Mouse (Mus musculus): Measurements from ENCODE around the gene Ciita. TPM values are rescaled to one million over a fixed set of nuclear protein-coding genes. Genes with fewer than 3 reads are reported as not detected.

Ciita gene
- polyA plus RNA-seq, 1 experiment, result 0.07 TPM

DNA sequence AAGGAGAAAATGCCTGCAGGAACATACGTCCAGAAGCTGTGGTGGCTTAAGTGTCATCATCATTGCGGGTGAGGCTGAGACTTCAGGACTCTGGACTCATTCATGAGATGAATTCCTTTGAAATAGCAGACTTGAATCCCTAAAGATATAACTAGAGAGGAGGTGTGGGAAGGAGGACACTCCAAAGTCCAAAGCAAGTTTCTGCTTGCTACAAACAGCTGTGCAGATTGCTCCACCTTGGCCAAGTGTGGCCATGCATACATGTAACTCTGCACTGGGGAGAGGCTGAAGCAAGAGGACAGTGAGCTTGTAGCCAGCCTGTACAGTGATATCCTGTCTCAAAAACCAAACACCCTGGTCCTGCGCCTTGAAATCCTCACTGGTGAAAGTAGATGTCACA, 7.9 kb upstream of the Ciita start:
- H3K36me3 ChIP-seq (ENCODE audit: control insufficient read depth, insufficient read depth, low read length), result no peaks in the 10 kb centered on the region
- no peak overlapping the region for H3K27ac ChIP-seq (ENCODE audit: control insufficient read depth, insufficient read depth, low read depth, low read length)
- no peaks in the 10 kb centered on the region for H3K4me1 ChIP-seq (ENCODE audit: control insufficient read depth, insufficient read depth, low read length)
- TF ChIP-seq POLR2A (IDR thresholded peaks at IDR 0.05; ENCODE audit: control insufficient read depth, low read depth, low read length) (no peak), CTCF (IDR thresholded peaks at IDR 0.05; ENCODE audit: control insufficient read depth, insufficient read depth, insufficient replicate concordance, low read depth, low read length) (no peak)
- no peak overlapping the region for H3K4me3 ChIP-seq (ENCODE audit: control insufficient read depth, low read depth, low read length)
- H3K27me3 ChIP-seq (ENCODE audit: control insufficient read depth, insufficient read depth, low read length), result no peaks in the 10 kb centered on the region

DNA sequence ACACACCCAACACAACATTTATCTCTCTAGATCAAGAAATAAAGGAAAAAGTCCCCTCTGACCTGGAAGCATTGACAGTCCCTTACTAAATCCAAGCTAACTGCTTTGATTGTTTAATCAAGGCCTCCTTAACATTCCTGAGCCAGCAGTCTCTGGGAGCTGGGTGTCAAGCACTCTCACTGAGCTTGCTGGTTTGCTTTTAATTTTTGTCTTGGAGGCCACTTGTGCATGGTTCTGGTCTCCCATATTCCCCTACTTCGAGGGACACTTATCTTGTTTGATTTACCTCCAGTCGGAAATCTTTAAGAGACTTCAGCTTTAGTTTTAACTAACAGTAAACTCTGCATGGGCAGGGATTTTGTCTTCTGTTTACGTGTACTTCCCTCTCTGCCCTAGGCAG, 4.9 kb upstream of the Ciita start:
- no peaks in the 10 kb centered on the region for H3K27me3 ChIP-seq (ENCODE audit: control insufficient read depth, insufficient read depth, low read length)
- no peaks in the 10 kb centered on the region for H3K36me3 ChIP-seq (ENCODE audit: control insufficient read depth, insufficient read depth, low read length)
- no peak overlapping the region for H3K27ac ChIP-seq (ENCODE audit: control insufficient read depth, insufficient read depth, low read depth, low read length)
- no peak for TF ChIP-seq CTCF (IDR thresholded peaks at IDR 0.05; ENCODE audit: control insufficient read depth, insufficient read depth, insufficient replicate concordance, low read depth, low read length)
- no peaks in the 10 kb centered on the region for H3K4me1 ChIP-seq (ENCODE audit: control insufficient read depth, insufficient read depth, low read length)
- H3K4me3 ChIP-seq (ENCODE audit: control insufficient read depth, low read depth, low read length), result no peak overlapping the region

DNA sequence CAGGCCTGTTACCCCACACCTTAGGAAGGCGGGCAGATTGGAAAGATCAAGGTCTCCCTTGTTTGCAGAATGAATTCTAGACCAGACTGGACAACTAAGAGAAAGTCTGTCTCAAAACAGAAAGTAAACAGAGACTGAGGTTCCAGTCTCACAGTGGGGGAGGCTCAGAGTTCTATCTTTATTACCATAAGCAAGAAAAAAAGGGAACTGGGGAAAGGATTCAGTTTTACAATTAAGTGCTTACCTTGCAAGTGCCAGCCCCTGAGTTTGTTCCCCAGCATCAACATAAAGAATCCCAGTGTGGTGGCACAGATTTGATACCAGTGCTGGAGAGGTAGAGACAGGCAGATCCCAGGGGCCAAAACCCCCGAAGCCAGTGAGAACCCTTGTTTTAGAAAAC, 3.9 kb upstream of the Ciita start:
- Histone ChIP-seq H3K27me3 (ENCODE audit: control insufficient read depth, insufficient read depth, low read length) (no peaks in the 10 kb centered on the region), H3K4me3 (ENCODE audit: control insufficient read depth, low read depth, low read length) (no peak overlapping the region), H3K27ac (ENCODE audit: control insufficient read depth, insufficient read depth, low read depth, low read length) (no peak overlapping the region), H3K4me1 (ENCODE audit: control insufficient read depth, insufficient read depth, low read length) (no peaks in the 10 kb centered on the region), H3K36me3 (ENCODE audit: control insufficient read depth, insufficient read depth, low read length) (no peaks in the 10 kb centered on the region)
- TF ChIP-seq CTCF (IDR thresholded peaks at IDR 0.05; ENCODE audit: control insufficient read depth, insufficient read depth, insufficient replicate concordance, low read depth, low read length), result no peak
- TF ChIP-seq POLR2A (IDR thresholded peaks at IDR 0.05; ENCODE audit: control insufficient read depth, low read depth, low read length), result no peak

DNA sequence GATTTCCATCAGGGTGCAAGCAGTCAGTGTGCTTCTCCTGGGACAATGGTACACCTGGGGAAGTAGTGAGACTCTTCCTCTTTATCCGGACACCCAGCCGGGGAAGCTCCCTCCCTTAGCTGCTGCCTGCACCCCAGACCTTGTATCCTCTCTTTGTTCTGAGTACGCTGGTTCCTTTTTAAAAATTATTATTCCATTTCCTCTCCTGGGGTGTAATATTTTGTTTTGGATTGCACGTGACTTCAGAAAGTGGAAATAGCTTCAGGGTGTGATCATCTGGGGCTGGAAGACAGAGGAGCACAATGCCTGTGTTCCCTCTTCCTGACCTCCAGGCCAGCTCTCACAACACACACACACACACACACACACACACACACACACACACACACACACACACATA, 2.5 kb downstream of the Ciita start:
- no peak overlapping the region for H3K4me3 ChIP-seq (ENCODE audit: control insufficient read depth, low read depth, low read length)
- TF ChIP-seq POLR2A (IDR thresholded peaks at IDR 0.05; ENCODE audit: control insufficient read depth, low read depth, low read length) (no peak), CTCF (IDR thresholded peaks at IDR 0.05; ENCODE audit: control insufficient read depth, insufficient read depth, insufficient replicate concordance, low read depth, low read length) (no peak)
- no peak overlapping the region for H3K27ac ChIP-seq (ENCODE audit: control insufficient read depth, insufficient read depth, low read depth, low read length)
- H3K4me1 ChIP-seq (ENCODE audit: control insufficient read depth, insufficient read depth, low read length), result no peaks in the 10 kb centered on the region
- no peaks in the 10 kb centered on the region for H3K27me3 ChIP-seq (ENCODE audit: control insufficient read depth, insufficient read depth, low read length)
- H3K36me3 ChIP-seq (ENCODE audit: control insufficient read depth, insufficient read depth, low read length), result no peaks in the 10 kb centered on the region

DNA sequence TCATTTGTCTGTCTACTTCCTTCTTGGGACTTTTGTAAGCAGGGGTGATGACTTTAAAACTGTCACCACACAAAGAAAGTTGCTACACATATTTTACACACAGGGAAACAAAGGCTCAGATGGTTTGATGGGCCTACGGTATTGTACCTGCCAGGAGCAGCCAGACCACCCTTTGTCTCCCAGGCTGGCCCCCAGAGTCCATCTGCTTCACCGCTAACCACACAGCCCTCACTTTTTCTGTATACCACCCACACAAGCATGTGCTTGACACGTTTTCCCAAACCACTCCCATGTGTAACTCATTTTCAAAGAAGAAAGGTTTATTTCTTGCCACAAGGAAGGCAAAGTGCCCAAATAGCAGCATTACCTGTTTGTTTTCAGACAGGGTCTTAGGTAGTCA, 7.1 kb downstream of the Ciita start:
- Histone ChIP-seq H3K36me3 (ENCODE audit: control insufficient read depth, insufficient read depth, low read length) (no peaks in the 10 kb centered on the region), H3K4me1 (ENCODE audit: control insufficient read depth, insufficient read depth, low read length) (peaks cover 4% of the 10 kb centered on the region; the same call in 1 of the 2 replicates), H3K4me3 (ENCODE audit: control insufficient read depth, low read depth, low read length) (no peak overlapping the region), H3K27ac (ENCODE audit: control insufficient read depth, insufficient read depth, low read depth, low read length) (no peak overlapping the region), H3K27me3 (ENCODE audit: control insufficient read depth, insufficient read depth, low read length) (no peaks in the 10 kb centered on the region)
- TF ChIP-seq POLR2A (IDR thresholded peaks at IDR 0.05; ENCODE audit: control insufficient read depth, low read depth, low read length) (no peak), CTCF (IDR thresholded peaks at IDR 0.05; ENCODE audit: control insufficient read depth, insufficient read depth, insufficient replicate concordance, low read depth, low read length) (no peak)

DNA sequence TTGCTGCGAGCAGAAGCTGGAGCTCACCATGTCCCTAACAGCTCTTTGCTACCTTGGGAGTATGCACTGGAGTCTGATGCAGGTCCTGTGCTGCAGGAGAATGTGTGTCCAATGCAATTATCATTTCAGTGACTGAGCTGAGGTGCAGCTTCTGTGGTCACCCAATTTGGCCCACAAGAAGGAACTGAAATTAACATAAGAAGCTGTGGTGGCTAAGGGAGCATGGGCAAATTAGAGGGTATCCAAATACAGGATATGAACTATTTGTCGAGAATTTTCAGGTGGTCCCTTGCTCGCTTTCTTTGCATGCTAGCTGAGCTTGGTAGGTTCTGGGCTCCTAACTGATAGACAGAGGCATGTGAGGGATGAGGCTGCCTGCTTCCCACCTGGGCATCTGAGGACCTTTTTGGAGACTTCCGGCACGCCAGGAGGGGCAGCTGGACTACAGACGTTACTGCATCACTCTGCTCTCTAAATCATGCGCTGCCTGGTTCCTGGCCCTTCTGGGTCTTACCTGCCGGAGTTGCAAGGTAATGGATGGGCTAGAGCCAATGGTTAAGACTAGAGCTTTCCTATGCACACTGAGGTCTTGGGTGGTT, 8.1 kb downstream of the Ciita start:
- H3K4me3 ChIP-seq (ENCODE audit: control insufficient read depth, low read depth, low read length), result no peak overlapping the region
- H3K36me3 ChIP-seq (ENCODE audit: control insufficient read depth, insufficient read depth, low read length), result no peaks in the 10 kb centered on the region
- H3K27ac ChIP-seq (ENCODE audit: control insufficient read depth, insufficient read depth, low read depth, low read length), result no peak overlapping the region
- H3K27me3 ChIP-seq (ENCODE audit: control insufficient read depth, insufficient read depth, low read length), result no peaks in the 10 kb centered on the region
- peaks cover 4% of the 10 kb centered on the region; the same call in 1 of the 2 replicates for H3K4me1 ChIP-seq (ENCODE audit: control insufficient read depth, insufficient read depth, low read length)
- no peak for TF ChIP-seq CTCF (IDR thresholded peaks at IDR 0.05; ENCODE audit: control insufficient read depth, insufficient read depth, insufficient replicate concordance, low read depth, low read length)
- TF ChIP-seq POLR2A (IDR thresholded peaks at IDR 0.05; ENCODE audit: control insufficient read depth, low read depth, low read length), result no peak

DNA sequence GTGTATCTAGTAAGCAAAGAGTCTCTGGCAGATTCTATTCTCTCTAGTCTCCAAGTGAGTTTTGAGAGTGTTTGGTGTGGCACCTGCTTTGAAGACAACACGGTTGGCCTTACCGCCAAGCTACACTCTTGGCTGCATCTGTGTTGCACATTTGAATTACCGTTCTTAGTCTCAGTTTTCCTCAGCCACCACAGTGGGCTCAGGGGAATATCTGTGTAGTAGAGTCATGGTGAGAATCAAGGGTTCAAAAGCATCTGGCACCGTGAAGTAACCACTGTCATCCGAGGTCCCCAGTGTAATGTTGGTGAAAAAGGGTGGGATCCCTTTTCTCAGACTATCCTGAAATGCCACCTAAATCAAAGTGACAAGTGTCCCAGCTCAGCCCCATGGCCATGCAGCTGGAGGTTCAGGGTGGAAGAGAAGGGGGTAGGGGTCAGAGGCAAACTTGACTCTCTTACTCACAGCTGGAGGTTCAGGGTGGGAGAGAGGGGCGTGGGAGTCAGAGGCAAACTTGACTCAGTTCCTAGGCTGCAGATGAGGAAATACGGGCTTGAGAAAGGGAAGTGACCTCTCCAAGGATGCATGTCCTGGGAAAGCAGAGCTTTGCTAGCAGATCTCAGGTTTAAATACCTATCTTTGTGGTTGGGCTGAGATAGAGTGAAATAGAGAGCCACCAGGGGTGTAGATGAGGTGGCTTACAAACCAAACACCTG, 9.1 kb downstream of the Ciita start:
- H3K4me1 ChIP-seq (ENCODE audit: control insufficient read depth, insufficient read depth, low read length), result peaks cover 4% of the 10 kb centered on the region; the same call in 1 of the 2 replicates
- H3K4me3 ChIP-seq (ENCODE audit: control insufficient read depth, low read depth, low read length), result no peak overlapping the region
- no peak overlapping the region for H3K27ac ChIP-seq (ENCODE audit: control insufficient read depth, insufficient read depth, low read depth, low read length)
- H3K27me3 ChIP-seq (ENCODE audit: control insufficient read depth, insufficient read depth, low read length), result no peaks in the 10 kb centered on the region
- no peaks in the 10 kb centered on the region for H3K36me3 ChIP-seq (ENCODE audit: control insufficient read depth, insufficient read depth, low read length)
- TF ChIP-seq CTCF (IDR thresholded peaks at IDR 0.05; ENCODE audit: control insufficient read depth, insufficient read depth, insufficient replicate concordance, low read depth, low read length) (no peak), POLR2A (IDR thresholded peaks at IDR 0.05; ENCODE audit: control insufficient read depth, low read depth, low read length) (no peak)
